Mouse (Mus musculus): ENCODE results near the gene Hoxb7. TPM values are rescaled to one million over a fixed set of nuclear protein-coding genes. Genes with fewer than 3 reads are reported as not detected.

Gene Hoxb7
- total RNA-seq, 2 experiments from 2014 or later: not detected

GRCm38 (mm10) chr11:96284774-96285734 lies 1.4 kb upstream of the Hoxb7 start:
- no peak for DNase-seq (ENCODE audit: low spot score in 2 of 2)

- no peak for DNase-seq (ENCODE audit: low spot score in 2 of 2)
Measured at GRCm38 (mm10) chr11:96286739-96287385, 439 bp downstream of the Hoxb7 start.

DNA sequence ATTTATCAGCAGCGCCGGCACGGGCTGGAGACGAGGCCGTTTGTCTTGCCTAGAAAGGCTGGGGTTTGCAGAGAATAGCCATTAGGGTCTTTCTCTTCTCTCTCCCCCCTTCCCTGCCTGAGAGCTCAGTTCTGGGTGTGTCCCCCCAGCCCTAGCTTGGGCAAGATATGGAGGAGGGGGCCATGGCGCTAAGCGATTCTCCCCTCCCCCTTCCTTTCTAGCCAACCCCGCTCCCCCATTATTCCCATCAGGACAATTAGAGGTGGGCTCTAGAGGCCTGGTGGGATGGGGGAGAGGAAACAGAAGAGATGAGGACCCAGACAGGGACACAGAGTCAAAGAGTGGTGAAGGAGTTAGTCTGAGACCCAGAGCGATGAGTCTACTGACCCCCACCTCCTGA lies 988 bp downstream of the Hoxb7 start:
- DNase-seq (ENCODE audit: low spot score in 2 of 2): no peak

- no peak for DNase-seq (ENCODE audit: low spot score in 2 of 2)
Measured at GRCm38 (mm10) chr11:96288455-96289221, 2.2 kb downstream of the Hoxb7 start.

GRCm38 (mm10) chr11:96289293-96289692 lies 2.9 kb downstream of the Hoxb7 start:
- no peak for DNase-seq (ENCODE audit: low spot score in 2 of 2)

GRCm38 (mm10) chr11:96289837-96290236 lies 3.4 kb downstream of the Hoxb7 start:
- no peak for DNase-seq (ENCODE audit: low spot score in 2 of 2)

- no peak for DNase-seq (ENCODE audit: low spot score in 2 of 2)
Measured at GRCm38 (mm10) chr11:96290705-96291355, 4.4 kb downstream of the Hoxb7 start.

DNA sequence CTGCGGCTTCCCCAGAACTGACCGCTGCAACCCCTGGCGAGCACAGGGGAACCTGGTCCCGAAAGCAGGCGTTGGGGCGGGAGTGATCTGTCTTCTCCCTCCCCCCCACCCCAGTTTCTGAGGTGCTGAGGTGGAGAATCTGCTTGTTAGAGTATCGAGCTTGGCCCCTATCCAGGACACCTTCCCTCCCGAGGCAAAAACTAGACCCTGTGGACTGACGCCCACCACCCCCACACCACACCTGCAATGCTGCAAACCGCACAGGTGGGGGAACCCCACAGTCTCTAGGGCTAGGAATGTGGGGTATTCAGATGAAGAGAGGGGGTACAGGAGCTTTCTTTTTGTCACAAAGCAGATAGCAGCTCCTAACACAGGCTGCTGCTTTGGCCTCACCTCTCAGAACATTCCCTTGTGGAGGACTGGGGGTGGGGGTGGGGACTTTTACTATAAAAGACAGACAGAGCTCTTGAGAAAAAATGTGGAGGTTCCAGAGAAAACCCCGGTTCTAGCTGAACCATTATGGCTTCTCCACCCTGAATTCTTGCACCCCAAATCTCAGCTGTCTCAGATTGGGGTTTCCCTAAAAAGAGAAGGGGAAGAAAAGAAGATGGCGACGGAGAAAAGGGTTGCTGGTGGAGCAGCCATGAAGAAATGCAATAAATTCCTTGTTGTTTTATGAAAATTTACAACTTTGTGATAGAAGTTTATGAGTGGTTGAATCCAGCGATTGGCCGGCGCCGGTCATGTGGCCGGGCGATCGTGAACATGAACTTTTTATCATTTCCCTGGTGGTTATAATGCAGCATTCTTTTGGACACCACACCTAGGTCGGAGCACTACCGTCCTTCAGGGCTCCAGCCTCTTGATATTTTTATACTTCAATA lies 5.5 kb downstream of the Hoxb7 start, which contains the start of gene Hoxb6:
Gene Hoxb6 (plus strand): TSS at position 796 of the 884 bp plus-strand sequence.
- DNase-seq (ENCODE audit: low spot score in 2 of 2): no peak

GRCm38 (mm10) chr11:96292565-96293301 lies 6.3 kb downstream of the Hoxb7 start:
- no peak for DNase-seq (ENCODE audit: low spot score in 2 of 2)

DNA sequence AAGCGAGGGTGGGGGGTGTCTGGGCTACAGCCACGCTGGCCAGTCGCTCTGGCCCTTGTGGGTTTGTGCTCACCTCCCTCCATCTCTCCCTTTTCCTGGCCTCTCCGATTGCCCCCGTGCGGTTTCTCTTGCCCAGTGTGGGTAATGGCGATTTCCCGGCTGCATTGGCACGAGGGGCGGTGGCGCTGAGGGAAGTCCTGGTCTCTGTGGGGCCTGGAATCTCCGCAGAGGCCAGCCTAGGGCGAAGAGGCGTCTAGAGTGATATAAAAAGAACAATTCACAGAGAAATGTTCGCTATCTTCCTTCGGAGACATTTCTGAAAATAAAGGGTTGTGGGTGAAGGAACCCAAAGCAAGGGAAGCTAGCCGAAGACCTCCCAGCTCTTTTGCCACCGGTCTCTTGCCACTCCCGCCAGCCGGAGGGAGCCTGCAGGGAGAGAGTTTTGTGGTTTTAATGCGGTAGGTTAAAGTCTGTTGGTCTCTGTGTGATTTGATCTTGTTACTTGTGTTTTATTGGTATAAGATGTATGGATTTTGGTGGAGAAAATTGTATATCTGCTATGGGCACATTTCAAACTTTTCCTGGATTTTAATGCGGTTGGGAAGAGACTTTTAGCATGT lies 7.0 kb downstream of the Hoxb7 start:
- DNase-seq (ENCODE audit: low spot score in 2 of 2): no peak

DNA sequence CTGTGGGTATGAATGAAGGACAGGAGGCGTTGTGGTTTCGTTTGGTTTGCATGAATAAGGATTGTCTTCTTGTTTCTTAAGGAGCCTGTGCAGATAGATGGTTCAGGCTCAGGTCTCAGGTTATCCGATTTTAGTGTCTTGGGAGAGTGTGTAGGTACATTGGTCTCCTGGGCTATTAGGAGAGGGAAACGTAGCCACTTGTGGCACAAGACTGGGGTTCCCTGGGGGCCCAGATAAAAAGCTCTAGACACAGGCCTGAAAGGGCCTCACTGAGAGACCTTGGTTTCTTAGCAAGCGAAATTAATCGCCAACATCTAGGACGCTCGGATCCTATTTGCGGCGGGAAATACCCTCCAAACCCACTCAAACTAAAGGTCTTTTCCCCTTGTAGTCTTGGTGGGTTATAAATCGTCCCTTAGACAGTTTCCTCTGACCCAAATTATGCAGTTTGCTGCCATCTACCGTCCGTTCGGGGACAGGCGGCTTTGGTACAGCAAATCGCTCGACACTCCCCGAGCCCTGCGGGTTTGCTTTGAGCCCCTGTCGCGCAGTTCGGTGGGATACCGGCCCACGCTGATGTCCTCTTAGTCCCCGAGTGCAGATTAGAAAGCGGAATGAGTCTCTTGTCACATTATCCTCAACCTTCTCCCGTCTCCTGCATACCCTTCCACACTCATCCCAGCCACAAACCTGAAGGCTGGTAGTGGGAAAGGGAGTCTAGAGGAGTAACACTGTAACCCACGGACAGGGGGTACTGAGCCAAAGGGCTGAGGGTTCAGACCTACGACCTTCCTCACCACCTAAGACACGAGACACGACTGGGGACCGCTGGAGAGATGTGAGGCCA lies 8.0 kb downstream of the Hoxb7 start:
- DNase-seq (ENCODE audit: low spot score in 2 of 2): peak; percentile 52 to 65

DNA sequence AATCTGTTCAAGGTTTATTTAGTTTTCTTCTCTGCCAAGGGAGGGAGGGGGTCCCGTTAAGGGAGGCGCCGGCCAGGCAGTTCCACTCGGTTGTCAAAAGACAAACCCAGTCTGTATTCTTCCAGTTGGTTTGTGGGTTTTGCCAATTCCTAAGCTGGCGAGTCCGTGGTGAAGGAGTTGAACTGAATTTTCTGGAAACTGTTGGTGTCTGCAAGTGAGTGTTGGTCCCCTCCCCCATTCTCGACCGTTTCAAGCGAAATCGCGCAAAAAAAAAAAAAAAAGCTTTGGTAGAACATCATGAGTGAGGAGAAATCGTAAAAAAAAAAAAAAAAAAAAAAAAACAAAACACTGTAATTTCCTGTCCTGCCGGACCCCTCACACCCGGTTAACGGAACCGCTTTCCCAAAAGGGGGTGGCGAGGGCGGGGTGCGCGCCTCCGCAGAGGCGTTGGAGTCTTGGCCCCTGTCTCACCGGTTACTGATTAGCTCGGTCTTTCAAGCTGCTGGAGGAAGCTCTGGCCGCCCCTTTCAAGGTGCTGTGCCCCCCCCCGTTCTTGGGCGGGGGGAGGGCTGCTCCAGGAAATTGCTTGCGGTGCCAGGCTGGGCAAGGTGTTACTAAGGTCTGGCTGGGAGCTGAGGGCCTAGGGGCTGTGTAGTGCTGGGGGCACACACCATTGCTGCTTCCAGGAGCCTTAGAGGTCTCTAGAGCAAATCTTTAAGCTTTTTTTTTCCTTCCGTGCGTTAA lies 8.8 kb downstream of the Hoxb7 start:
- no peak for DNase-seq (ENCODE audit: low spot score in 2 of 2)

DNA sequence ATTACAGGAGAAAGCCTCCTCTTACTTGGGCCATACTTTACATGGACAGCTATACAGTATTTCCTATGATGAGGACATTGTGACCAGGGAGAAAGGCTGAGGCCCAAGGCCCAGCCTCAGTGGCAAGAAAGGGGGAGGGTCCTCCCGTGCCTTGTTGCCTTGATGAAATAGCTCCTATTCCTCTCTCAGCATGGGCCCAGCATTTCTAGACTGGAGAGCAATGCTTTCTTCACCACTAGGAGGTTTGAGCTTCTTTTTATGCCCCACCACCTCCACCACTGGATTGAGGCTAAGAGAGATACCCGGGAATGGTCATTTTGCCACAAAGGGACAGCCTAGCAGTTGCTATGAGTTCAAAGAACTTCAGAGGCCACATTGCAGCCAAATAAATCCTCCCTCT lies 10.6 kb downstream of the Hoxb7 start:
- DNase-seq (ENCODE audit: low spot score in 2 of 2): no peak

DNA sequence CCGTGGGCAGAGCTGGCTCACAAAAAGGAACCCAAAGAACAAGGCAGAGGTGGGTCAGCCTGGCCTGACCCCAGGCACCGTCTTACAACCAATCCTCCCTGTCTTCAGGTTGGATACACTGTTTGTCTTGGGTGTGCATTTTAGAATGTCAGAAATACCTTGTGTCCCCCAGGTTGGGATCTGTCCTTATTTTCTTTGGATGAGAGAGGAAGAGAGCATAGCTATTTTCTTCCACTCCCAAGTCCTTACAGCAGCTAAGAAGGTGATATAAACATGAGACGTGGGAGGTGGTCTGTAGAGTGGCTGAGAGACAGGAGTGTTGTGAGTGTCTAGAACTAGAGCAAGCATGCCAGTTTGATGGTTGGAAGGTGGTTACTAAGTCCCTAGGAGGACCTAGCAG lies 11.0 kb downstream of the Hoxb7 start:
- DNase-seq (ENCODE audit: low spot score in 2 of 2): no peak

DNA sequence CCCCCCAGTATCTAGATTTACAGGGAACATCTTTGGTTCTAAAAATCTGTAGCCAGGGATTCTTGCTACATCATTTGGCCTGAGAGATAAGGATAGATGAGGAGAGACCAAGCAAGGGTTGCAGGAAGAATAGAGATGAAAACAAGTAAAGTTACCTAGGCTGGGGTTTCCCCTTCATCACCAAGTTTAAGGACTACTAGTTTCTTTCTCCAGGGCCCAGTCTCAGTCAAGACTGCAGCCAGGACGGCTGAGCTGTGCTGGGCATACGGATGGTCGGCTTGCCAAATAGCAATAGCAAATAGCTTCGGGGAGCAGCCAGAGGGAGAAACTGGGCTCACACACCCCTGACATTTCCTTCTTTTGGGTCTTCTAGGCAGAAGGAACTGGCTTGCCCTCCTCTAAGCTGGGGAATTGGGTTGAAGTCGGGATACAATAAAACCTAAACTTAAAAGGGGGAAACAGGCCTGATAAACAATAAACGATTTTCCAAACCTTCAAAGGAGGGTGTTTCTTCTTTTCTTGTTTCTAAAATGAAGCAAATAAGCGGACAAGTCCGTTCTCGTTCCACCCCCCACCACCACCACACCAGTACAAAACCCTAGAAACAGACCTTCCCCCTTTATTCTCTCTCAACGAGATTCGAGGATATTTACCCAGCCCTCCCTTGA lies 11.7 kb downstream of the Hoxb7 start:
- DNase-seq (ENCODE audit: low spot score in 2 of 2): no peak

- no peak for DNase-seq (ENCODE audit: low spot score in 2 of 2)
Measured at GRCm38 (mm10) chr11:96298895-96299667, 12.7 kb downstream of the Hoxb7 start.
